ENCODE assay signal across 12 mouse cellular contexts in the genomic region with DNA sequence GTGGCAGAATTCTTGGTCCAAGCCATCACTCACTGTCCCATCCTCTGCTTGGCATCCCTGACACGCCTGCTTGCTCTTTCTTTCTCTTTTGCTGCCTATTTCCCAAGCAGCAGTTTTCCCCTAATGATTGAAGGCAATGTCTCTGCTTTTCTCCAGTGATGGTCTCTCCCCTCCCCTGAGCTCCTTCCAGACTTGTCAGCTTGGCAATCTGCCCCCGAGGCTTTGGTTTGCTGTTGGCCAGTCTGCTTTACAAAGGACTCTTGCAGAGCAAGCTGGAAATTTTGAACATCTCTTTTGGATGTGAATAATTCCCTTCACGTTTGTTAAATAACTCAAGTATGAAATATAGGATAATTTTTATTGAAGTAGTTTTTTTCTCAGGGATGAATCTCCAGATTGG.
A peak's percentile ranks its signal among the peaks of the same experiment; 100 is the strongest.
DNase-seq lines count a peak whose midpoint lies in the region; ATAC-seq lines count a peak whose summit lies in the region.
"Had no signal": no experiment of that assay in that cellular context is flagged by ENCODE, and none has a peak within 500 bp of the region (broad histone marks: within the 10 kb centered on the region; RNA-seq: fewer than 3 reads in every experiment).

No protein-coding gene starts in this region.

- H3K9ac ChIP-seq in hindbrain, embryonic 16.5 days (ENCODE audit: low read depth, low read length) = no peak overlapping the region
- H3K9ac ChIP-seq in hindbrain, embryonic 12.5 days = no peak overlapping the region
- 0 out of 2 replicates have a peak overlapping the region, but pooled peaks have one; percentile 5 for H3K9ac ChIP-seq in neural tube, embryonic 13.5 days
- H3K9ac ChIP-seq: heart, embryonic 13.5 days; limb, embryonic 13.5 days had no signal

- 0 out of 2 replicates have a peak, but pooled peaks have one; percentile 37 for ATAC-seq in hindbrain, embryonic 16.5 days
- ATAC-seq in hindbrain, embryonic 12.5 days (ENCODE audit: low FRiP score) = no peak
- ATAC-seq in neural tube, embryonic 13.5 days (ENCODE audit: low read depth) = no peak
- ATAC-seq: intestine, postnatal 0 days had no signal

- no peak overlapping the region for H3K4me3 ChIP-seq in hindbrain, embryonic 16.5 days (ENCODE audit: low read length)
- no peak overlapping the region for H3K4me3 ChIP-seq in hindbrain, embryonic 12.5 days
- no peak overlapping the region for H3K4me3 ChIP-seq in neural tube, embryonic 13.5 days
- H3K4me3 ChIP-seq: heart, embryonic 13.5 days; limb, embryonic 13.5 days had no signal

- H3K27me3 ChIP-seq in hindbrain, embryonic 16.5 days (replicated peaks; ENCODE audit: control insufficient read depth, insufficient read depth, low read length) = no peaks in the 10 kb centered on the region
- no peaks in the 10 kb centered on the region for H3K27me3 ChIP-seq in hindbrain, embryonic 12.5 days
- no peaks in the 10 kb centered on the region for H3K27me3 ChIP-seq in neural tube, embryonic 13.5 days
- H3K27me3 ChIP-seq: heart, embryonic 13.5 days; limb, embryonic 13.5 days had no signal

- H3K27ac ChIP-seq in hindbrain, embryonic 16.5 days (ENCODE audit: low read depth, low read length) = peak overlapping the region; percentile 23; the same call in 1 of the 2 replicates
- H3K27ac ChIP-seq in hindbrain, embryonic 12.5 days = no peak overlapping the region
- no peak overlapping the region for H3K27ac ChIP-seq in neural tube, embryonic 13.5 days (replicated peaks)
- H3K27ac ChIP-seq: heart, embryonic 13.5 days; limb, embryonic 13.5 days had no signal

- H3K9me3 ChIP-seq in hindbrain, embryonic 16.5 days (ENCODE audit: control insufficient read depth, low read length) = no peaks in the 10 kb centered on the region
- no peaks in the 10 kb centered on the region for H3K9me3 ChIP-seq in hindbrain, embryonic 12.5 days (replicated peaks)
- no peaks in the 10 kb centered on the region for H3K9me3 ChIP-seq in neural tube, embryonic 13.5 days
- H3K9me3 ChIP-seq: heart, embryonic 13.5 days; limb, embryonic 13.5 days had no signal

- no peaks in the 10 kb centered on the region for H3K36me3 ChIP-seq in hindbrain, embryonic 16.5 days (ENCODE audit: control insufficient read depth, insufficient read depth, low read length)
- no peaks in the 10 kb centered on the region for H3K36me3 ChIP-seq in hindbrain, embryonic 12.5 days
- no peaks in the 10 kb centered on the region for H3K36me3 ChIP-seq in neural tube, embryonic 13.5 days
- H3K36me3 ChIP-seq: heart, embryonic 13.5 days; limb, embryonic 13.5 days had no signal

- peaks cover 3% of the 10 kb centered on the region; the same call in 1 of the 2 replicates for H3K4me1 ChIP-seq in hindbrain, embryonic 16.5 days (ENCODE audit: control insufficient read depth, insufficient read depth, low read depth, low read length)
- peaks cover 11% of the 10 kb centered on the region for H3K4me1 ChIP-seq in hindbrain, embryonic 12.5 days
- peaks cover 21% of the 10 kb centered on the region for H3K4me1 ChIP-seq in neural tube, embryonic 13.5 days (replicated peaks)
- H3K4me1 ChIP-seq: limb, embryonic 13.5 days had no signal

- no peak for DNase-seq in neural tube, embryonic 10.5 days (ENCODE audit: extremely low spot score, low spot score)
- peak; percentile 27 for DNase-seq in cerebellum, adult 8-10 months
- DNase-seq in gastrocnemius, postnatal 25 days = peak; percentile 13
- DNase-seq in adrenal gland, postnatal 14 days = no peak
- DNase-seq: layer of hippocampus, adult 9-11 months; retina, postnatal 1 day had no signal

- H3K4me2 ChIP-seq in hindbrain, embryonic 16.5 days (ENCODE audit: low read length) = no peak overlapping the region
- H3K4me2 ChIP-seq in hindbrain, embryonic 12.5 days (replicated peaks) = no peak overlapping the region
- no peak overlapping the region for H3K4me2 ChIP-seq in neural tube, embryonic 13.5 days
- H3K4me2 ChIP-seq: heart, embryonic 13.5 days; limb, embryonic 13.5 days had no signal

- 45% methylated on average over 3 of the region's 3 CpGs for WGBS in hindbrain, embryonic 16.5 days
- WGBS in hindbrain, embryonic 12.5 days = 61% methylated on average over 3 of the region's 3 CpGs
- WGBS in neural tube, embryonic 13.5 days = 57% methylated on average over 3 of the region's 3 CpGs

Comparison
In these comparisons a context has a peak if more than half of its experiments do, and no peak if none do; other contexts are left out.
1. DNase-seq: peak in cerebellum, adult 8-10 months (single experiment) and gastrocnemius, postnatal 25 days (single experiment); none in neural tube, embryonic 10.5 days (single experiment) and adrenal gland, postnatal 14 days (single experiment).